Mouse (Mus musculus): ENCODE measurements around the gene Olfr1471.
"Not testable (repeated sequence)": the region's sequence is repeated elsewhere in the genome, so short reads cannot be mapped to it uniquely, and the experiment has no call there.

Olfr1471 gene

GRCm38 (mm10) chr19:13443109-13443508 lies at the start of gene Olfr1471:
Olfr1471 (plus strand) TSS chr19:13443409.
- not testable (repeated sequence) for DNase-seq

GRCm38 (mm10) chr19:13407549-13407948 lies 35.7 kb upstream of the Olfr1471 start, which contains the start of gene Olfr1469:
Olfr1469 (plus strand) TSS chr19:13407849.
- DNase-seq = no peak

- no peak for DNase-seq
Measured at GRCm38 (mm10) chr19:13455986-13456385, 12.8 kb downstream of the Olfr1471 start, which contains the start of gene Olfr1472. Olfr1472 (minus strand) TSS chr19:13456086.

- DNase-seq = not testable (repeated sequence)
Measured at GRCm38 (mm10) chr19:13469265-13469664, 26.1 kb downstream of the Olfr1471 start, which contains the start of gene Olfr1474. Olfr1474 (plus strand) TSS chr19:13469565.

- DNase-seq = no peak
Measured at GRCm38 (mm10) chr19:13480096-13480495, 36.9 kb downstream of the Olfr1471 start, which contains the start of gene Olfr1475. Olfr1475 (minus strand) TSS chr19:13480196.

GRCm38 (mm10) chr19:13500246-13500645 lies 57.0 kb downstream of the Olfr1471 start, which contains the start of gene Olfr1477:
Olfr1477 (plus strand) TSS chr19:13500546.
- no peak for DNase-seq
